ENCODE assay signal across 24 mouse cellular contexts in genomic region chr5:99280536-99280935, GRCm38 (mm10).
DNase-seq lines count a peak whose midpoint lies in the region; ATAC-seq and TF ChIP-seq lines count a peak whose summit lies in the region.
"Had no signal": no experiment of that assay in that cellular context is flagged by ENCODE, and none has a peak within 500 bp of the region (broad histone marks: within the 10 kb centered on the region; RNA-seq: fewer than 3 reads in every experiment).

No protein-coding gene starts in this region.

- H3K9me3 ChIP-seq in hindbrain, embryonic 16.5 days (ENCODE audit: control insufficient read depth, low read length), result no peaks in the 10 kb centered on the region
- no peaks in the 10 kb centered on the region for H3K9me3 ChIP-seq in hindbrain, postnatal 0 days (ENCODE audit: low read length)
- no peaks in the 10 kb centered on the region for H3K9me3 ChIP-seq in embryonic facial prominence, embryonic 14.5 days (ENCODE audit: control insufficient read depth, low read length)
- no peaks in the 10 kb centered on the region for H3K9me3 ChIP-seq in limb, embryonic 13.5 days
- no peaks in the 10 kb centered on the region for H3K9me3 ChIP-seq in intestine, embryonic 16.5 days (ENCODE audit: control insufficient read depth, low read length)
- H3K9me3 ChIP-seq: heart, embryonic 13.5 days; liver, embryonic 13.5 days; megakaryocyte, embryonic 14.5 days had no signal

- peak; percentile 48; the same call in 1 of the 2 replicates for ATAC-seq in hindbrain, embryonic 16.5 days
- ATAC-seq in hindbrain, postnatal 0 days, result no peak
- ATAC-seq in embryonic facial prominence, embryonic 14.5 days (ENCODE audit: low read depth), result peak; percentile 60; the same call in 1 of the 2 replicates
- ATAC-seq in limb, embryonic 13.5 days (ENCODE audit: low FRiP score, low read depth), result peak; percentile 40; the same call in 1 of the 2 replicates
- no peak for ATAC-seq in intestine, embryonic 16.5 days
- ATAC-seq: forebrain, embryonic 16.5 days had no signal

- WGBS in hindbrain, embryonic 16.5 days, result 67% methylated on average over 5 of the region's 5 CpGs
- 79% methylated on average over 5 of the region's 5 CpGs for WGBS in hindbrain, postnatal 0 days
- WGBS in embryonic facial prominence, embryonic 14.5 days, result 41% methylated on average over 5 of the region's 5 CpGs
- WGBS in limb, embryonic 13.5 days, result 29% methylated on average over 5 of the region's 5 CpGs
- 82% methylated on average over 5 of the region's 5 CpGs for WGBS in intestine, embryonic 16.5 days

- no peak overlapping the region for H3K4me3 ChIP-seq in hindbrain, embryonic 16.5 days (ENCODE audit: low read length)
- H3K4me3 ChIP-seq in hindbrain, postnatal 0 days (ENCODE audit: low read length), result no peak overlapping the region
- no peak overlapping the region for H3K4me3 ChIP-seq in embryonic facial prominence, embryonic 14.5 days (ENCODE audit: low read depth, low read length)
- no peak overlapping the region for H3K4me3 ChIP-seq in limb, embryonic 13.5 days
- no peak overlapping the region for H3K4me3 ChIP-seq in intestine, embryonic 16.5 days (ENCODE audit: low read length)
- H3K4me3 ChIP-seq: heart, adult 2 months; heart, embryonic 13.5 days; left cerebral cortex, adult 2 months; liver, embryonic 13.5 days; megakaryocyte, embryonic 14.5 days had no signal

- no peak for TF ChIP-seq POLR2A in brain, embryonic 14.5 days (IDR thresholded peaks at IDR 0.05; ENCODE audit: borderline replicate concordance, extremely low read depth, insufficient read depth, insufficient read length, poor library complexity, severe bottlenecking)

- H3K9ac ChIP-seq in hindbrain, embryonic 16.5 days (ENCODE audit: low read depth, low read length), result no peak overlapping the region
- H3K9ac ChIP-seq in hindbrain, postnatal 0 days (replicated peaks; ENCODE audit: low read length), result no peak overlapping the region
- no peak overlapping the region for H3K9ac ChIP-seq in embryonic facial prominence, embryonic 14.5 days (ENCODE audit: low read depth, low read length)
- H3K9ac ChIP-seq in limb, embryonic 13.5 days, result no peak overlapping the region
- H3K9ac ChIP-seq in intestine, embryonic 16.5 days (ENCODE audit: low read depth, low read length), result no peak overlapping the region
- H3K9ac ChIP-seq: heart, embryonic 13.5 days; liver, embryonic 13.5 days had no signal

- H3K4me2 ChIP-seq in hindbrain, embryonic 16.5 days (ENCODE audit: low read length), result no peak overlapping the region
- H3K4me2 ChIP-seq in hindbrain, postnatal 0 days (ENCODE audit: low read depth, low read length), result no peak overlapping the region
- no peak overlapping the region for H3K4me2 ChIP-seq in embryonic facial prominence, embryonic 14.5 days (ENCODE audit: low read depth, low read length)
- H3K4me2 ChIP-seq in limb, embryonic 13.5 days (replicated peaks), result no peak overlapping the region; the same call in 1 of the 2 replicates
- H3K4me2 ChIP-seq in intestine, embryonic 16.5 days (ENCODE audit: low read depth, low read length), result no peak overlapping the region
- H3K4me2 ChIP-seq: heart, embryonic 13.5 days; liver, embryonic 13.5 days had no signal

- H3K27me3 ChIP-seq in hindbrain, embryonic 16.5 days (replicated peaks; ENCODE audit: control insufficient read depth, insufficient read depth, low read length), result no peaks in the 10 kb centered on the region
- no peaks in the 10 kb centered on the region for H3K27me3 ChIP-seq in hindbrain, postnatal 0 days (ENCODE audit: insufficient read depth, low read length)
- no peaks in the 10 kb centered on the region for H3K27me3 ChIP-seq in embryonic facial prominence, embryonic 14.5 days (replicated peaks; ENCODE audit: control insufficient read depth, insufficient read depth, low read length)
- no peaks in the 10 kb centered on the region for H3K27me3 ChIP-seq in limb, embryonic 13.5 days
- no peaks in the 10 kb centered on the region for H3K27me3 ChIP-seq in intestine, embryonic 16.5 days (replicated peaks; ENCODE audit: control insufficient read depth, insufficient read depth, low read length)
- H3K27me3 ChIP-seq: heart, embryonic 13.5 days had no signal

- no peak for DNase-seq in hindbrain, postnatal 0 days (ENCODE audit: low spot score)
- DNase-seq in brain, embryonic 14.5 days (ENCODE audit: low read depth), result peak; percentile 39
- peak; percentile 73 for DNase-seq in embryonic facial prominence, embryonic 14.5 days (ENCODE audit: low spot score)
- DNase-seq in left cerebral cortex, postnatal 14 days (ENCODE audit: low spot score in 2 of 2), result no peak
- DNase-seq: adrenal gland, adult 8-10 months; cerebellum, adult 18-20 months; cerebellum, postnatal 14 days; gastrocnemius, postnatal 36 days; heart, adult 2 months; heart, postnatal 14 days; kidney, adult 8-10 months; kidney, postnatal 10 days; left cerebral cortex, postnatal 4 days; liver, embryonic 13.5 days; lung, adult 2 months; lung, postnatal 36 days had no signal

- intact Hi-C loops in left cerebral cortex, postnatal 14 days (cut with DNase I), result no loop called here

- no peaks in the 10 kb centered on the region for H3K36me3 ChIP-seq in hindbrain, embryonic 16.5 days (ENCODE audit: control insufficient read depth, insufficient read depth, low read length)
- H3K36me3 ChIP-seq in hindbrain, postnatal 0 days (ENCODE audit: insufficient read depth, low read length), result no peaks in the 10 kb centered on the region
- H3K36me3 ChIP-seq in embryonic facial prominence, embryonic 14.5 days (ENCODE audit: control insufficient read depth, insufficient read depth, low read length), result no peaks in the 10 kb centered on the region
- no peaks in the 10 kb centered on the region for H3K36me3 ChIP-seq in limb, embryonic 13.5 days
- no peaks in the 10 kb centered on the region for H3K36me3 ChIP-seq in intestine, embryonic 16.5 days (ENCODE audit: control insufficient read depth, insufficient read depth, low read length)
- H3K36me3 ChIP-seq: heart, embryonic 13.5 days; liver, embryonic 13.5 days had no signal

- TF ChIP-seq CTCF in hindbrain, postnatal 0 days (IDR thresholded peaks at IDR 0.05; ENCODE audit: low read depth), result no peak
- no peak for TF ChIP-seq CTCF in brain, embryonic 14.5 days (IDR thresholded peaks at IDR 0.05; ENCODE audit: borderline replicate concordance, extremely low read depth, insufficient read depth, insufficient read length)

- H3K27ac ChIP-seq in hindbrain, embryonic 16.5 days (ENCODE audit: low read depth, low read length), result no peak overlapping the region
- H3K27ac ChIP-seq in hindbrain, postnatal 0 days, result no peak overlapping the region
- H3K27ac ChIP-seq in embryonic facial prominence, embryonic 14.5 days (replicated peaks; ENCODE audit: low read depth, low read length), result no peak overlapping the region
- no peak overlapping the region for H3K27ac ChIP-seq in limb, embryonic 13.5 days
- no peak overlapping the region for H3K27ac ChIP-seq in intestine, embryonic 16.5 days (ENCODE audit: low read length)
- H3K27ac ChIP-seq: heart, adult 2 months; heart, embryonic 13.5 days; left cerebral cortex, adult 2 months; liver, embryonic 13.5 days; stomach, postnatal 0 days had no signal

- H3K4me1 ChIP-seq in hindbrain, embryonic 16.5 days (ENCODE audit: control insufficient read depth, insufficient read depth, low read depth, low read length), result 0 out of 2 replicates have a peak, but pooled peaks cover 6% of the 10 kb centered on the region
- H3K4me1 ChIP-seq in hindbrain, postnatal 0 days (ENCODE audit: insufficient read depth, low read length), result no peaks in the 10 kb centered on the region
- 0 out of 2 replicates have a peak, but pooled peaks cover 5% of the 10 kb centered on the region for H3K4me1 ChIP-seq in embryonic facial prominence, embryonic 14.5 days (ENCODE audit: control insufficient read depth, insufficient read depth, low read length)
- H3K4me1 ChIP-seq in limb, embryonic 13.5 days, result peaks cover 22% of the 10 kb centered on the region
- H3K4me1 ChIP-seq in intestine, embryonic 16.5 days (ENCODE audit: control insufficient read depth, insufficient read depth, low read length), result peaks cover 4% of the 10 kb centered on the region; the same call in 1 of the 2 replicates
- H3K4me1 ChIP-seq: liver, embryonic 13.5 days had no signal

Comparison
In these comparisons a context has a peak if more than half of its experiments do, and no peak if none do; other contexts are left out.
1. ATAC-seq: peak in hindbrain, embryonic 16.5 days (single experiment), embryonic facial prominence, embryonic 14.5 days (single experiment) and limb, embryonic 13.5 days (single experiment); none in hindbrain, postnatal 0 days (single experiment) and intestine, embryonic 16.5 days (single experiment).
2. DNase-seq: peak in brain, embryonic 14.5 days (single experiment) and embryonic facial prominence, embryonic 14.5 days (single experiment); none in hindbrain, postnatal 0 days (single experiment) and left cerebral cortex, postnatal 14 days (0 of 2).